Comparison of ENCODE assay signal across 20 mouse cellular contexts in genomic region chr5:99584266-99584665, GRCm38 (mm10).
DNase-seq lines count a peak whose midpoint lies in the region; ATAC-seq and TF ChIP-seq lines count a peak whose summit lies in the region.
"Had no signal": no experiment of that assay in that cellular context is flagged by ENCODE, and none has a peak within 500 bp of the region (broad histone marks: within the 10 kb centered on the region; RNA-seq: fewer than 3 reads in every experiment).

No protein-coding gene starts in this region.

- 70% methylated on average over 9 of the region's 9 CpGs for WGBS in kidney, postnatal 0 days
- 62% methylated on average over 9 of the region's 9 CpGs for WGBS in lung, postnatal 0 days

- ATAC-seq in kidney, postnatal 0 days (replicated peaks; ENCODE audit: low FRiP score, low read depth), result no peak
- no peak for ATAC-seq in lung, postnatal 0 days
- ATAC-seq: forebrain, embryonic 15.5 days; midbrain, embryonic 15.5 days had no signal

- no peak for TF ChIP-seq CTCF in kidney, postnatal 0 days (IDR thresholded peaks at IDR 0.05; ENCODE audit: low read depth)
- no peak for TF ChIP-seq CTCF in lung, postnatal 0 days (IDR thresholded peaks at IDR 0.05)

- H3K9me3 ChIP-seq in kidney, postnatal 0 days (replicated peaks; ENCODE audit: low read length), result no peaks in the 10 kb centered on the region
- no peaks in the 10 kb centered on the region for H3K9me3 ChIP-seq in lung, postnatal 0 days (ENCODE audit: low read length)
- H3K9me3 ChIP-seq: embryonic facial prominence, embryonic 12.5 days; forebrain, embryonic 15.5 days; limb, embryonic 13.5 days; midbrain, embryonic 15.5 days; neural tube, embryonic 15.5 days; stomach, embryonic 15.5 days had no signal

- DNase-seq in embryo, embryonic 10 days (ENCODE audit: low spot score), result peak; percentile 47
- DNase-seq in embryo, embryonic 11 days, result no peak
- peak; percentile 46 for DNase-seq in kidney, postnatal 0 days (ENCODE audit: low spot score)
- DNase-seq in kidney, adult 11 months, result no peak
- peak; percentile 4 for DNase-seq in lung, postnatal 36 days
- DNase-seq in lung, postnatal 0 days (ENCODE audit: low spot score), result no peak
- no peak for DNase-seq in frontal cortex, postnatal 36 days (ENCODE audit: low spot score in 2 of 2)
- DNase-seq: B cell, adult 2 months; cerebellum, adult 2 months; cerebellum, postnatal 36 days; gastrocnemius, postnatal 25 days; kidney, adult 8-10 months; right cerebral cortex, postnatal 25 days had no signal

- TF ChIP-seq EP300 in lung, postnatal 0 days (IDR thresholded peaks at IDR 0.05), result no peak

- no peaks in the 10 kb centered on the region for H3K36me3 ChIP-seq in kidney, postnatal 0 days (ENCODE audit: insufficient read depth, low read length)
- H3K36me3 ChIP-seq in lung, postnatal 0 days (ENCODE audit: insufficient read depth, low read length), result no peaks in the 10 kb centered on the region
- H3K36me3 ChIP-seq: embryonic facial prominence, embryonic 12.5 days; forebrain, embryonic 15.5 days; limb, embryonic 13.5 days; midbrain, embryonic 15.5 days; neural tube, embryonic 15.5 days; stomach, embryonic 15.5 days had no signal

- no peaks in the 10 kb centered on the region for H3K27me3 ChIP-seq in kidney, postnatal 0 days (ENCODE audit: insufficient read depth, low read length)
- H3K27me3 ChIP-seq in lung, postnatal 0 days (replicated peaks; ENCODE audit: insufficient read depth, low read length), result no peaks in the 10 kb centered on the region
- H3K27me3 ChIP-seq: embryonic facial prominence, embryonic 12.5 days; forebrain, embryonic 15.5 days; limb, embryonic 13.5 days; neural tube, embryonic 15.5 days; stomach, embryonic 15.5 days had no signal

- H3K27ac ChIP-seq in kidney, postnatal 0 days, result no peak overlapping the region
- H3K27ac ChIP-seq in lung, postnatal 0 days (ENCODE audit: low read length), result no peak overlapping the region
- H3K27ac ChIP-seq: embryonic facial prominence, embryonic 12.5 days; forebrain, embryonic 15.5 days; limb, embryonic 13.5 days; liver, embryonic 14.5 days; midbrain, embryonic 15.5 days; neural tube, embryonic 15.5 days; stomach, embryonic 15.5 days had no signal

- no peak overlapping the region for H3K9ac ChIP-seq in kidney, postnatal 0 days (ENCODE audit: low read depth, low read length)
- no peak overlapping the region for H3K9ac ChIP-seq in lung, postnatal 0 days (replicated peaks; ENCODE audit: low read depth)
- H3K9ac ChIP-seq: embryonic facial prominence, embryonic 12.5 days; forebrain, embryonic 15.5 days; limb, embryonic 13.5 days; liver, embryonic 14.5 days; midbrain, embryonic 15.5 days; neural tube, embryonic 15.5 days; stomach, embryonic 15.5 days had no signal

- no peaks in the 10 kb centered on the region for H3K4me1 ChIP-seq in kidney, postnatal 0 days (replicated peaks; ENCODE audit: insufficient read depth, low read length)
- H3K4me1 ChIP-seq in lung, postnatal 0 days (ENCODE audit: insufficient read depth, low read depth, low read length), result no peaks in the 10 kb centered on the region
- H3K4me1 ChIP-seq: embryonic facial prominence, embryonic 12.5 days; stomach, embryonic 15.5 days had no signal

- no peak overlapping the region for H3K4me3 ChIP-seq in kidney, postnatal 0 days (replicated peaks; ENCODE audit: low read depth, low read length)
- H3K4me3 ChIP-seq in lung, postnatal 0 days (ENCODE audit: low read depth, low read length), result no peak overlapping the region
- H3K4me3 ChIP-seq: embryonic facial prominence, embryonic 12.5 days; forebrain, embryonic 15.5 days; limb, embryonic 13.5 days; midbrain, embryonic 15.5 days; neural tube, embryonic 15.5 days; stomach, embryonic 15.5 days had no signal

- H3K4me2 ChIP-seq in kidney, postnatal 0 days (ENCODE audit: low read length), result no peak overlapping the region
- H3K4me2 ChIP-seq in lung, postnatal 0 days (replicated peaks; ENCODE audit: low read depth, low read length), result no peak overlapping the region
- H3K4me2 ChIP-seq: embryonic facial prominence, embryonic 12.5 days; forebrain, embryonic 15.5 days; limb, embryonic 13.5 days; midbrain, embryonic 15.5 days; neural tube, embryonic 15.5 days; stomach, embryonic 15.5 days had no signal

Comparison
In these comparisons a context has a peak if more than half of its experiments do, and no peak if none do; other contexts are left out.
1. DNase-seq: peak in embryo, embryonic 10 days (single experiment), kidney, postnatal 0 days (single experiment) and lung, postnatal 36 days (single experiment); none in embryo, embryonic 11 days (single experiment), kidney, adult 11 months (single experiment), lung, postnatal 0 days (single experiment) and frontal cortex, postnatal 36 days (0 of 2).